Mouse (Mus musculus) kidney, postnatal 0 days (tissue): Measurements from ENCODE around the gene 4930402H24Rik. TPM values are rescaled to one million over a fixed set of nuclear protein-coding genes. Genes with fewer than 3 reads are reported as not detected.

ENCODE experiments used
- ATAC-seq: fragments of 200-750 bp; cut with Nextera tagmentation; replicated peaks from 2 replicates; pipeline ENCODE4 v1.8.0; 2017; ENCODE audit warnings: low read depth, moderate number of reproducible peaks, moderate TSS enrichment, moderate library complexity; ENCODE audit not compliant: low FRiP score
- DNase-seq: peaks from one replicate; pipeline ENCODE4 v3.0.0-alpha.2; 2016; ENCODE audit warnings: low spot score
- H3K27ac ChIP-seq: fragments of 300-500 bp; sonication (generic); 2 replicates; pipeline ENCODE4 v1.5.1; 2014; ENCODE audit warnings: mild to moderate bottlenecking
- H3K27me3 ChIP-seq: fragments of 300-500 bp; sonication (generic); 2 replicates; pipeline ENCODE4 v1.6.1; 2014; ENCODE audit warnings: low read length, mixed read lengths; ENCODE audit not compliant: insufficient read depth
- H3K36me3 ChIP-seq: fragments of 300-500 bp; sonication (generic); 2 replicates; pipeline ENCODE4 v1.6.1; 2014; ENCODE audit warnings: low read length, mixed read lengths; ENCODE audit not compliant: insufficient read depth
- H3K4me1 ChIP-seq: fragments of 300-500 bp; sonication (generic); replicated peaks from 2 replicates; pipeline ENCODE4 v1.6.1; 2014; ENCODE audit warnings: antibody characterized with exemption, low read length, mixed read lengths; ENCODE audit not compliant: insufficient read depth
- H3K4me2 ChIP-seq: fragments of 300-500 bp; sonication (generic); 2 replicates; pipeline ENCODE4 v1.6.1; 2014; ENCODE audit warnings: mild to moderate bottlenecking, low read length, moderate library complexity, mixed read lengths
- H3K4me3 ChIP-seq: fragments of 300-500 bp; sonication (generic); replicated peaks from 2 replicates; pipeline ENCODE4 v1.5.1; 2014; ENCODE audit warnings: low read depth, low read length
- H3K9ac ChIP-seq: fragments of 300-500 bp; sonication (generic); 2 replicates; pipeline ENCODE4 v1.6.1; 2014; ENCODE audit warnings: low read depth, low read length
- H3K9me3 ChIP-seq: fragments of 300-500 bp; sonication (generic); replicated peaks from 2 replicates; pipeline ENCODE4 v1.6.1; 2016; ENCODE audit warnings: low read length, inconsistent platforms, mixed read lengths
- CTCF ChIP-seq: IDR thresholded peaks from 2 replicates; pipeline ENCODE4 v1.5.1; 2016; ENCODE audit warnings: antibody characterized with exemption, low read depth, mild to moderate bottlenecking, moderate library complexity
- WGBS: fragments of 180-500 bp; shearing (Covaris S2); extraction: QIAGEN DNeasy Blood & Tissue Kit; methylation state at CpG from one replicate; pipeline ENCODE4 v1.1.7; 2014; 5-methylcytosine and 5-hydroxymethylcytosine counted together
- polyA plus RNA-seq: library from polyadenylated mRNA; unstranded; fragments of >200 nt; fragmentation: Nextera tagmentation; extraction: Ambion mirVana; gene quantifications from 2 replicates; pipeline ENCODE4 v1.2.1, GENCODE M21; 2015

The 4930402H24Rik gene
- polyA plus RNA-seq, 1 experiment from 2014 or later, result 19.2 TPM

DNA sequence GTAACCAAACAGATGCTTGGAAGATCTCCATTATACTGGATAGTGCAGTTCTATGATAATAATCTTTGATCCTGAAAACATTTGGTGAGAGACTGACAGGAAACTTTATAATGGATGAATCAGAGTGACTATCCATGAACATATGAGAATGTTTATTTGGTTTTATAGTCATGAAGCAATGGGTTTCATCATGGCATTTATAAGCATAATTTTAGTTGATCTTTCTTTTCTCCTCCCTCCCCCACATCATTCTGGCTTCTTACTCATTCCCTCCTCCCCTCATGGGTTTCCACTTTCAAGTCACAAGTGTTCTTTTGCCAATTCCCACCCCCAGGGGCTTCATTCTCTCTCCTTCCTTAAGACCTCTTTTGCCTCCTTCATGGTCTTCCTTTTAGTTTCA is 19.2 kb downstream of the 4930402H24Rik start:
- Histone ChIP-seq H3K27ac (no peak overlapping the region), H3K4me2 (no peak overlapping the region), H3K9ac (no peak overlapping the region), H3K4me3 (no peak overlapping the region), H3K36me3 (no peaks in the 10 kb centered on the region), H3K9me3 (no peaks in the 10 kb centered on the region), H3K4me1 (no peaks in the 10 kb centered on the region), H3K27me3 (no peaks in the 10 kb centered on the region)
- no peak for TF ChIP-seq CTCF
- no peak for ATAC-seq
- no peak for DNase-seq

DNA sequence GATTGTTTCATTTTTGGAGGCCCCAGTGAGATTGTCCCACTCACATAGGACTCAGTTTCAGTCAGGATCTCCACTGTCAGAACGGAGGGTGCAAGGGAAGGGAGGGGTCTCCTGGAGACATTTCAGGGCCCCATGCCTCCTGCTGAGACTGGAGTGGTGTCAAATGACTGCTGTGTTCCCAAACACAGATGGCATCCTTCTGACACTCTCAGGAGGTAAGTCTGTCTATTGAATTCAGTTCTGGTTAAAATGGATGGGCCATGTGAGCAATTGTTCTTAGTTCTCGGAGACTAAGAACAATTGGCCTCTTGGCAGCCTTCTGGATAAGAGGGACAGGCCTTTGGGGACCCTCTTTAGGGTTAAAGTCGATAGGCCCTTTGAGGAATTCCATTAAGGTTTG is 28.8 kb downstream of the 4930402H24Rik start:
- no peaks in the 10 kb centered on the region for H3K9me3 ChIP-seq
- H3K9ac ChIP-seq, result no peak overlapping the region
- 62% methylated on average over 3 of the region's 3 CpGs for WGBS
- H3K4me2 ChIP-seq, result no peak overlapping the region
- no peak for TF ChIP-seq CTCF
- H3K4me1 ChIP-seq, result no peaks in the 10 kb centered on the region
- no peaks in the 10 kb centered on the region for H3K36me3 ChIP-seq
- no peak for ATAC-seq
- DNase-seq, result no peak
- no peaks in the 10 kb centered on the region for H3K27me3 ChIP-seq
- H3K27ac ChIP-seq, result no peak overlapping the region
- H3K4me3 ChIP-seq, result no peak overlapping the region

DNA sequence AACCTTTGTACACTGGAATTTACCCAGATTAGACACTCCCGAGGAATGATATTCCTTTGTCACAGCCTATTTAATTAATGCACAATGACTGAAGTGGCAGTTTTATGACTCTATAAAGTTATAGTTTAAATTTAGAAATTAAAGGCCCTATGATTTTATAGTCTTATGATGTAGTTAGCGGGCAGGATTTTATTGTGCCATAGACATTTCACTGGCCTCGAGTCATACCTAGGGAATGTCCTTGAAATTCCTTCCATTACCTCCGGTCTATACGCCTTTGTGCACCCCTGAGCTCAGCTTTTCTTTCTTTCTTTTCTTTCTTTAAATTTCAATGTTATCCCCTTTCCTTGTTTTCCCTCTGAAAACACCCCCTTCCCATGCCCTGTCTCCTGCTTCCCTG is 35.3 kb downstream of the 4930402H24Rik start:
- H3K4me3 ChIP-seq, result no peak overlapping the region
- no peaks in the 10 kb centered on the region for H3K36me3 ChIP-seq
- ATAC-seq (no peak), DNase-seq (no peak)
- no peaks in the 10 kb centered on the region for H3K27me3 ChIP-seq
- no peak for TF ChIP-seq CTCF
- H3K9me3 ChIP-seq, result no peaks in the 10 kb centered on the region
- no peak overlapping the region for H3K9ac ChIP-seq
- H3K4me1 ChIP-seq, result no peaks in the 10 kb centered on the region
- 79% methylated on average over 5 of the region's 5 CpGs for WGBS
- no peak overlapping the region for H3K4me2 ChIP-seq
- H3K27ac ChIP-seq, result no peak overlapping the region

DNA sequence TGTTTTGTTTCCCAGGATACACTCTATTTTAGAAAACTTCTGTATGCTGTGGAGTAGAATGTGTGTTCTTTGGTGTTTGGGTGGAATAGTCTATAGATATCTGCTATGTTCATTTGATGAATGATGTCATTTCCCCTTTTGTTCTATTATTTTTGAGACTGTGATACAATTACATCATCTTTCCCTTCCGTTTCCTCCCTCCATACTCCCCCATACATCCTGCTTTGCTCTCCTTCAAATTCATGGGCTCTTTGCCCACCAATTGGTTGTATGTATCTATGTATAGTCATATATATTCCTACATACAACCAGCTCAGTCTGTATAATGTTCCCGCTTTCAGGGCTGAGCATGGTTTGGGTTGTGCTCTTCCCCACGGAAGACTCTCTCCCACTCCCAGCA is 44.1 kb downstream of the 4930402H24Rik start:
- Histone ChIP-seq H3K36me3 (no peaks in the 10 kb centered on the region), H3K27me3 (no peaks in the 10 kb centered on the region), H3K9ac (no peak overlapping the region), H3K4me1 (no peaks in the 10 kb centered on the region), H3K4me2 (no peak overlapping the region), H3K9me3 (no peaks in the 10 kb centered on the region), H3K4me3 (no peak overlapping the region), H3K27ac (no peak overlapping the region)
- no peak for ATAC-seq
- TF ChIP-seq CTCF, result no peak
- no peak for DNase-seq
- 78% methylated on average over 3 of the region's 3 CpGs for WGBS

DNA sequence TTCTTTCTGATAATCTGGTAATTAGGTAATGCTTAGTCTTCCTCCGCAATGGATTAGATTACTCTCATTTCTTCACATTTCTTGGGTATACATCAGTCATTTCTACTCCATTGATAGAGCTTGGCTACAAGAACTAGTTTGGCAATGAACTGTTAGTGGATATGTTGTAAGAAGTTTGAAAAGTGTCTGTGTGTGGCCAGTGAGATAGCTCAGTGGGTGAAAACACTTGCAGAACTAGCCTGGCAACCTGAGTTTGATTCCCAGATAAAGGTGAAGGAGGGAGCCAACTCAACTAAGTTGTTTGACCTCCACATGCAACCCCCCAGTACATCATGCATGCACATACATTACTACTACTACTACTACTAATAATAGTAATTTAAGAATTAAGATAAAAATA is 53.2 kb downstream of the 4930402H24Rik start:
- DNase-seq (no peak), ATAC-seq (no peak)
- 97% methylated on average over 1 of the region's 1 CpGs for WGBS
- H3K27ac ChIP-seq, result no peak overlapping the region
- H3K36me3 ChIP-seq, result no peaks in the 10 kb centered on the region
- no peaks in the 10 kb centered on the region for H3K27me3 ChIP-seq
- no peak overlapping the region for H3K4me2 ChIP-seq
- TF ChIP-seq CTCF, result no peak
- no peak overlapping the region for H3K9ac ChIP-seq
- no peaks in the 10 kb centered on the region for H3K4me1 ChIP-seq
- H3K9me3 ChIP-seq, result no peaks in the 10 kb centered on the region
- no peak overlapping the region for H3K4me3 ChIP-seq

DNA sequence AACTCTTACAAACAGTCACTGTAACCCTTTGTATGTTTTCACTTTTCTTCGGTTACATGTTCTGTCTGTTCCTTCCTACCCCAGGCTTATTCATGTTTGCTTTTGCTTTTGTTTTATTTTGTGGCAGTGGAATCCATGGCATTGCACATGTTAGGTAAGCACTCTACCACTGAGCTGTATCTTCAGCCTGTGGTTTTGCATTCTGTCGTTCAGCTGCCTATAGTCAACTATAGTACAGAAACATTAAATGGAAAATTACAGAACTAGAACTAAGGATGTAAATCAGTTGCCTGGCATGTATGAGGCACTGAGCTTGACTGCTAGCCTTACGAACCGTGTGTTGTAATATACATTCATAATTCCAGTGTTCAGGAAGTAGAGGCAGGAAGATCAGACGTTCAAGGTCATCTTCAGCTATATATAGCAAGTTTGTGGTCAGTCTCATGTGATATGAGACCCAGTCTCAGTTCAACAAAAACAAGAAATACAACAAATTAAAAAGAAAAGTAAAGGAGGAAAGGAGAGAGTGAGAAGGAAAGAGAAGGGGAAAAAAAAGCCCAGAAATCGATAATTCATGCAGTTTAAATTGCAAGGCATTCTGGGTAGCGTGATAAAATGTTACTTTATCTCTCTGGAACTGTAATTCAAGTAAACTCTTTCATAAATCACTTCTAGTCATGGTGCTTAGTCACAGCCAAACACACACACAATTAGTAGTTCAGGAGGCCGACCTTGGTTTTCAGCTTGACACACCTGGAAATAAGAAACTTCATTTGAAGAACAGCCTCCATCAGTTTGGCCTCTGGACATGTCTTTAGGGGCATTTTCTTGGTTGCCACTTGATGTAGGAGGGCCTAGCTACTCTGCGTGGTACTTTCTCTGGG is 54.6 kb downstream of the 4930402H24Rik start:
- H3K9ac ChIP-seq, result no peak overlapping the region
- no peaks in the 10 kb centered on the region for H3K9me3 ChIP-seq
- no peaks in the 10 kb centered on the region for H3K4me1 ChIP-seq
- H3K27me3 ChIP-seq, result no peaks in the 10 kb centered on the region
- H3K27ac ChIP-seq, result no peak overlapping the region
- no peak overlapping the region for H3K4me2 ChIP-seq
- peak; percentile 18 for DNase-seq
- H3K4me3 ChIP-seq, result no peak overlapping the region
- ATAC-seq, result no peak
- no peak for TF ChIP-seq CTCF
- WGBS, result 51% methylated on average over 9 of the region's 9 CpGs
- no peaks in the 10 kb centered on the region for H3K36me3 ChIP-seq
